Mouse (Mus musculus): Measurements from ENCODE around the gene Chchd4. TPM values are rescaled to one million over a fixed set of nuclear protein-coding genes. Genes with fewer than 3 reads are reported as not detected.

Chchd4 gene
- polyA plus RNA-seq, 1 experiment = 0.15 TPM

DNA sequence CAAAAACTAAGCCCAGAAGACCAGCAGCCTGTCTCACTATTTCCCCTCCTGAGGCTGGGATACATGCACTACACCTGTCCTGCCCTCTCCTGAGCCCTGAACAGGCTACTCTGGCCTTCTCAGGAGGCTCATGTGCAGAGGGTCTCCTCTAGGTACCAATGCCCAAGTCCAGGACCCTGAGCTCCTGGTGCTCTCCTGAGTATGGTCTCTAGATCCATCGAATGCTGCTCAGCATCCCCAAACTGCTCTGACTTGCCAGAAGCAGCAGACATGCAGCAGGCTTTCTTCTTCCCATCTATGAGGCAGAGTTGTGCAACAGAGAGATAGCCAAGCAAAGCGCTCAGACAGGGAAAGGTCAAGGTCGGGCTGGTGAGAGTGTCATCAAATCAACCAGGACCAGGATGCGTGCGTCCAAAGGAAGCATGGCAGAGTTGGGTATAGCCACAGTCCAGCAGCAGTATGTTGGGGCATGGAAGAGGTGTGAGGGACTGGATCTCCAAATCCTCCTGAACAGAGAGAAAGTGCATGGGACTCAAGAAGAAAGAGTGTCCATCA is 56.0 kb downstream of the Chchd4 start:
- no peak overlapping the region for H3K4me3 ChIP-seq (replicated peaks)
- no peaks in the 10 kb centered on the region for H3K36me3 ChIP-seq (ENCODE audit: control insufficient read depth)
- TF ChIP-seq TAL1 (IDR thresholded peaks at IDR 0.05; ENCODE audit: low read length) = no peak
- TF ChIP-seq GATA1 (IDR thresholded peaks at IDR 0.05; ENCODE audit: low read length) = no peak
- H3K4me1 ChIP-seq (ENCODE audit: control insufficient read depth) = no peaks in the 10 kb centered on the region
- H3K27me3 ChIP-seq (ENCODE audit: control insufficient read depth) = peaks cover 18% of the 10 kb centered on the region
- H3K9me3 ChIP-seq (ENCODE audit: control insufficient read depth, low read length) = no peaks in the 10 kb centered on the region

GRCm38 (mm10) chr6:91416146-91416545 is 57.2 kb downstream of the Chchd4 start:
- TF ChIP-seq GATA1 (IDR thresholded peaks at IDR 0.05; ENCODE audit: low read length) (no peak), TAL1 (IDR thresholded peaks at IDR 0.05; ENCODE audit: low read length) (no peak)
- Histone ChIP-seq H3K27me3 (ENCODE audit: control insufficient read depth) (peaks cover 30% of the 10 kb centered on the region), H3K4me1 (ENCODE audit: control insufficient read depth) (no peaks in the 10 kb centered on the region), H3K9me3 (ENCODE audit: control insufficient read depth, low read length) (no peaks in the 10 kb centered on the region), H3K4me3 (replicated peaks) (no peak overlapping the region), H3K36me3 (ENCODE audit: control insufficient read depth) (no peaks in the 10 kb centered on the region)

- Histone ChIP-seq H3K4me1 (ENCODE audit: control insufficient read depth) (no peaks in the 10 kb centered on the region), H3K4me3 (replicated peaks) (no peak overlapping the region), H3K9me3 (ENCODE audit: control insufficient read depth, low read length) (no peaks in the 10 kb centered on the region), H3K27me3 (ENCODE audit: control insufficient read depth) (peaks cover 43% of the 10 kb centered on the region), H3K36me3 (ENCODE audit: control insufficient read depth) (no peaks in the 10 kb centered on the region)
- TF ChIP-seq TAL1 (IDR thresholded peaks at IDR 0.05; ENCODE audit: low read length) (no peak), GATA1 (IDR thresholded peaks at IDR 0.05; ENCODE audit: low read length) (no peak)
Measured at GRCm38 (mm10) chr6:91414890-91415289, 58.5 kb downstream of the Chchd4 start.

Other genes with a start within 250 kb of the Chchd4 start
- gene Wnt7a, start 62.2 kb downstream of the Chchd4 start, polyA plus RNA-seq (2012) = not detected in 2 replicates
- 0.05 and 0.15 TPM in 2 replicates for gene Tmem43, start 157 bp upstream of the Chchd4 start, polyA plus RNA-seq (2012)
- 0.07 and 0.10 TPM in 2 replicates for gene Xpc, start 42.3 kb upstream of the Chchd4 start, polyA plus RNA-seq (2012)
- gene Lsm3, start 42.4 kb upstream of the Chchd4 start, polyA plus RNA-seq (2012) = 0.51 and 0.64 TPM in 2 replicates
- gene Slc6a6, start 210.5 kb upstream of the Chchd4 start, polyA plus RNA-seq (2012) = 0.34 and 0.45 TPM in 2 replicates